Mouse (Mus musculus) kidney, postnatal 4 days (tissue): Measurements from ENCODE around the gene Asic2.
A peak's percentile ranks its signal among the peaks of the same experiment; 100 is the strongest.

ENCODE experiments used
- DNase-seq, 2 experiments: peaks; one replicate each; pipeline ENCODE4 v3.0.0; 2021; ENCODE audit warnings: mixed read lengths in 2 of 2

The Asic2 gene

GRCm38 (mm10) chr11:80889336-80890063 is 1078.8 kb downstream of the Asic2 start:
- DNase-seq, result no peak

DNA sequence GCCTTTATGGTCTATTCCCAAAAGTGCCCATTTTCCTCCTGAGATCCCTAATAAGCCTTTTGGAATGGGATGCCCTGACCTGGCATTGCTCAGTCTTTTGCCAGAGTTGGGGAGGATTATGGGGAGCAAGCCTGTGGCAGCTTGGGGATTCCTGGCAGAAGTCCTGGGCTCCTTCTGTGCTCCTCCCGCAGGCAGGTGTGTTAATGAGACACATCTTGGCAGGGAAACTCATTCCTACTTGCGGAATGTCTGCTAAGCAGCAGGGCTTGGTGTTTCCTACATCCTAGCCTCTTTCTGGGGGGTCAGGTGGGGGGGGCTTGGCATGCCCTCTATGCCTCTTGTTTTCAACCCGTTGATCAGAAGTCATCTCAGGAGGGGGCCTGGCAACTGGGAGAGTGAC is 1081.2 kb downstream of the Asic2 start:
- no peak for DNase-seq

GRCm38 (mm10) chr11:80886365-80886764 is 1081.9 kb downstream of the Asic2 start:
- DNase-seq, result no peak

GRCm38 (mm10) chr11:80884521-80885231 is 1083.6 kb downstream of the Asic2 start:
- DNase-seq, result no peak

GRCm38 (mm10) chr11:80882229-80882810 is 1085.9 kb downstream of the Asic2 start:
- DNase-seq, result peak in 1 of 2 experiments; percentile 30

GRCm38 (mm10) chr11:80878026-80878425 is 1090.2 kb downstream of the Asic2 start:
- no peak for DNase-seq

- peak; percentile 74 to 84 for DNase-seq
Observed at GRCm38 (mm10) chr11:80877131-80877651, 1091.1 kb downstream of the Asic2 start.

GRCm38 (mm10) chr11:80872509-80873474 is 1095.5 kb downstream of the Asic2 start:
- DNase-seq, result peak; percentile 77

GRCm38 (mm10) chr11:80868039-80868438 is 1100.2 kb downstream of the Asic2 start:
- no peak for DNase-seq

DNA sequence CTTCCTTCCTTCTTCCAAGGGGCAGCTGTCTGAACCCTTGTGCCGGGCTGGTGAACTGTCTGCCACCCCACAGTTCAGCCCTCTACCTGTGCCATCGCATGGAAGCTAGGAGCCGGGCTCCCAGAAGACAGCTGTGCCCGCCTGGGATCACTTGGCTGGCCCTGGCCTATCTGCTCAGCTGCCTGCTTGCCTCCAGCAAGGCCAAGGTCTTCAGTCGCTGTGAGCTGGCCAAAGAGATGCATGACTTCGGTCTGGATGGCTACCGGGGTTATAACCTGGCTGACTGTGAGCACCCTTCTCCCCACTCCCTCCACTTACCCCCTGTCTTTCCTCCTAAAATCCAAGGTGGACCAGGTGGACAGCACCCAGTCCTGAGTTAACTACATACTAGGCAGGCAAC is 1105.3 kb downstream of the Asic2 start:
- no peak for DNase-seq

DNA sequence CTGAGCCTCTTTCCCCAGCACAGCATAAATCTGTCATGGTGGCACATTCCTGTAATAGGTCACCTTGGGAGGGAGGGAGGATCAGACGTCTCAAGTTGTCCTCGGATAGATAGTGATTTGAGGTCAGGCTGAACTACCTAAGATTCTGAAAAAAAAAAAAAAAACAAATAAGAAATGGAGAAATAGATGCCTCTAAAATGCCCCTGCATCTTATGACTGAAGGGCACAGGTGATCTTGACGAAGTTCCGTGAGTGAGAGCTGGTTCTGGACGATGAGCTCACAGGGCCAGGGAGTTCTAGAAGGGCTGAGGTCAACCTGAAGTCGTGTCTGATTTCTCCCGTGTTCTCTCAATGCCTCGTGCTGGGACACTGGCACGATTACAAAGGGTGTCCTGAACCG is 1110.2 kb downstream of the Asic2 start, which contains the start of gene Spaca3:
TSS of gene Spaca3 (plus strand) at position 301 of the 400 bp plus-strand sequence.
- DNase-seq, result no peak

DNA sequence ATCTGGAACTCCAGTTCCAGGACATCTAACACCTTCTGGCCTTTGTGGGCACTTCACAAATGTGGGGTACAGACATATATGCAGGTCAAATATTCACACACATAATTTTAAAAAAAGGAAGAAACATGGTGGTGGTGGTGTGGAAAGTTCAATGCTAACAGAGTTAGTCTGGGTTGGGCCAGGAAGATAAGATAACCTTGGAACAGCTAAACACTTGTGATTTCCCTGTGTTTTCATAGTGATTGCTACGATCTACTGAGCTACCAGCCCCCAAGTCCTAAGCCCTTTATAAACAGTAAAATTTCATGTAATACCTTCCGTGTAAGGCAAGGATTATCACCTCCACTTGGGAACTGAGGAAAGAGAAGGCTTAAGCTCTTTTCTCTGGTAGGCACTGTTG is 1111.4 kb downstream of the Asic2 start:
- DNase-seq, result no peak

GRCm38 (mm10) chr11:80854908-80855307 is 1113.3 kb downstream of the Asic2 start:
- DNase-seq, result no peak

DNA sequence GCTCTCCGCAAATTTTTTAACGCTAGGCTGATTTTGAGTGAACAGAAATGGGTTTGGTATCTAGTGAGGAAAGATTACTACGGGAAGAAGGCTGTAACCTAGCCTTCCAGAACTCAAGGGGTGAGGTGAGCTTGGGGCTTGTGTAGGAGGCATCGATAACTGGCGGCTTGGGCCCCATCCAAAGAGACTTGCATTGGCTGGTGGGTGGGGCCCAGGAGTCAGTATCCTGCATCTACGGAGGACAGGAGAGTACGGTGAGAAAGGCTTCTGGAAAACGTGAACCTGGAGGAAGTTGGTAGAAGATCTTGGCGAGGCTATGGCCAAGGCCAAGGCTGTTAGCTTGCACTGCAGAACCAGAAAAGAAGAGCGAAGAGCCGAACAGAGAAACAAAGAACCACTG is 1113.8 kb downstream of the Asic2 start:
- no peak for DNase-seq

GRCm38 (mm10) chr11:80853014-80853413 is 1115.2 kb downstream of the Asic2 start:
- DNase-seq, result no peak

GRCm38 (mm10) chr11:80851859-80852258 is 1116.4 kb downstream of the Asic2 start:
- DNase-seq, result peak in 1 of 2 experiments; percentile 22

DNA sequence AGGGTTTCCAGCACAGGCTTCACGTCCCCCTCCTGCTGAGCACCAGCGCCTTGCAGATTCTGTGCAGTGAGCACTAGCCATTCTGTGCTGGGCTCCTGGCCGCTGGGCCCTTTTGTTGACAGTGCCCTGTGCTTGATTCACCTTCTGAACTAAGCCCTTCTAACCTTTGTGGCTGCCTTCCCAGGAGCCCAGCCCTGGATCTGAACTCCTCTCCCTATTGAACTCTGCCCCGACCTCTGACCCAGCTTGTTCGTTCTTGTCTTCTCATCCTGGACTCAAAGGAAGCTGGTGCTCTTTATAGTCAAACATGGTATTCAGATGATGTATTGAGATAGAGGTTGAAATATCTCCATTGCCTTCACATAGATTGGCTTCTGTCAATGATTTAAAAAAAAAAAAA is 1120.1 kb downstream of the Asic2 start:
- no peak for DNase-seq

DNA sequence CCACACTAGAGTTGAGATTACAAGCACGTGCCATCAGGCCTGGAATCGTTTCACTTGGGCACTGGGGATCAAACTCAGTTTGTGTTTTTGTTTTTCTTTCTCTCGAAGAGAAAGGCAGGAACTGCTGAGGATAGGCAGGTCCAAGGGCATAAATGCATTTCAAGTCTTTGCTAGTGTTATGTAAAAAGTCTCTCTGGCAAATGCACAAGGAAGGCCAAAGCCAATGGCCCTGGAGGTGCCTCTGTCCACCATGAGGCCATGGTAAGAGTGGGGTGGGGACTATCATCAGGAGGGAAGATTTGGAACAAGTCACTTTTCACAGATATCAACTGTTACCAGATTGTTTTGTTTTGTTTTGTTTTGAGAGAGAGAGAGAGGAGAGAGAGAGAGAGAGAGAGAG is 1122.1 kb downstream of the Asic2 start:
- no peak for DNase-seq

DNA sequence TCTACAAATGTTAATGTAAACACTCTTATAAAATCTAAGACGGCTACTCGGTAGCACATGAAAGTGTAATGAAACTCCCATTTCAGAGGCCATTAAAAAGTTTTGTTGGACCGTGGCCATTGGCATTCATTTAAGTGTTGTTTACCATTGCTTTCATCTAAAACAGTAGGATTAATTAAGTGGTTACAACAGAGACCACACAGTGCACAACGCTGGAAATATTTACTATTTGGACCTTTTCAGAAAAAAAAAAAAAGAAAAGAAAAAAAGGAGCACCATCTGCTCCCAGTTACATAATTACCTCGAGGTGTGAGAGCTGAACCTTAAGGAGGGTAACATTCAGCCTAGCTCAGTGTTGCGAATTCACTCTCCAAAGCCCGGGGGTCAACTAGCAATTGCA is 1122.8 kb downstream of the Asic2 start:
- DNase-seq, result no peak

DNA sequence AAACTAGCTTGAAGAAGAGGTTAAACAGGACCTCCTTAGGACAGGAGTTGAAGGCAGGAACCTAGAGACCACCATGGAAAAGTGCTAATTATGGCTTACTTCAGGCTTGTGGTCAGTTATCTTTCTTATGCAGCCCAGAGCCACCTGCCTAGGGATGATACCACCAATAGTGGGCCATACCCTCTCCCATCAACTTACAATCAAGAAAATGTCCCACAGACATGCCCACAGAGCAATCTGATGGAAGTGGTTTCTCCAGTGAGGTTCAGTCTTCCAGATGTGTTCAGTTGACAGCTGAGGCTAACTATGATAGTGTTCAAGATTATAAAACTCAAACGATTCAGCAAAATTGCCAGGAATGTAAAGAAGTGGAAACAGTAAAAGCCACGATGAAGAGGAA is 1124.8 kb downstream of the Asic2 start:
- no peak for DNase-seq

GRCm38 (mm10) chr11:80838724-80839123 is 1129.5 kb downstream of the Asic2 start:
- DNase-seq, result no peak

DNA sequence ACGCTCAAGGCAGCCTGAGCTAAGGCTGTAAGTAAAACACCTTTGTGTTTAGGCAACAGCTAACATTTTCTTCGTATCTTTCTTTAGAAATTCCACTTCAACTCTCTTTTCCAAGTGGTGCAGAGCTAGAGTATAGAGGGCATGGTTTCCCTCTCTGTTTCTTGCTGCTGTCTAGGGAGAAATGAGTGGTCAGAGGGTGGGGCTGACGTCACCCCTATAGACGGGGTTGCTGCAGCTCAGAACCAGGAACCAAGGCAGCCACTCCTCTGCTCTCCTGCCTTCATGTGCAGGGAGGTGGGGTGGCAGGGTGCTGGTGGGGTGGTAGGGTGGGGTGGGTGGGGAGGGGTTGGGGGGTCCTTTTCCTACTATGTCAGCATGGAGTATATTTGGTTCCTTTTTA is 1132.4 kb downstream of the Asic2 start:
- no peak for DNase-seq
